Mouse (Mus musculus): ENCODE data around the gene Scn3a.

Gene Scn3a

DNA sequence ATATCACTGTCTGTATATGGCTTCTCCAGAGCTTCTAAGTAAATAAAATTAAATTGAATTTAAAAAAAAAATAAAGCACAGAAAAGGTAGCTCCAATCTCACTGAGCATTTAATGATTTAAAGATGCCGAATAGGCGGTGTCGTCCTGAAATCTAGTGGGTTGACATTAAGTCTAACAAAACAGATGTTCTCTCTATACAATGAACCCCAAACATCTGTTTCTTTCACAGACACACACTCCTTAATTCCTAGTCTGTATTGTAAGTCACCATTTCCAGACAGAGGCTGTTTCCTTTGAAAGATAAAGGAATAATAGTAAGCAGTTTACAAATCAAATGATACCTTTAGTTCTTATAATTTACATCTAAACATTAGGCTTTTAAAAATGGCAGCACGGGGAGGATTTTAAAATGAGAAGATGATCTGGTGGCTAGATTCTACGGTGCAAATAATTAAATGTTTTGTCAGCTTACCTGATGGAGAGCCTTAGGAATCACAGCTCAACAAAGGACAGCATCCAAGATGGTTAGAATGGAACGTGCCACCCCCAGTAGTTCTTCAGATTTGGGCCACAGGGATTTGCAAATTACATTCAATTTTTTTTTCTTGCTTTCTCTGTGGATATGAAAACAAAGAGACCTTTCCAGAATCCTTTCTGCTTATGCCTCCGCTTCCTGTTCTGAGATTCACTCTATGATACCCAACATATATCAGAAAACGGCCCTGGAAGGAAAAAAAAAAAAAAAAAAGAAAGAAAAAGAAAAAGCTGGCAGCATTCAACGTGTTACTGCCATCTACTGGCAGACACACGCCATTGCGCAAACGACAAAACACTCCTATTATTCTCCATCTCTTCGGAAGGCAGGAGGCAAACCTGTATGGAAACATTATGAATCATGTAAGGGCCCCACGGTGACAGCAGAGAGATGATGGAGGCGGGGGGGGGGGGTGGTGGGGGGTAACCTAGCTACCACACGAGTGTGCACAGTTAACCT is at the start of gene Scn3a:
TSS of gene Scn3a (minus strand) at position 835 of the 995 bp plus-strand sequence.
- DNase-seq = peak; percentile 76 to 81

DNA sequence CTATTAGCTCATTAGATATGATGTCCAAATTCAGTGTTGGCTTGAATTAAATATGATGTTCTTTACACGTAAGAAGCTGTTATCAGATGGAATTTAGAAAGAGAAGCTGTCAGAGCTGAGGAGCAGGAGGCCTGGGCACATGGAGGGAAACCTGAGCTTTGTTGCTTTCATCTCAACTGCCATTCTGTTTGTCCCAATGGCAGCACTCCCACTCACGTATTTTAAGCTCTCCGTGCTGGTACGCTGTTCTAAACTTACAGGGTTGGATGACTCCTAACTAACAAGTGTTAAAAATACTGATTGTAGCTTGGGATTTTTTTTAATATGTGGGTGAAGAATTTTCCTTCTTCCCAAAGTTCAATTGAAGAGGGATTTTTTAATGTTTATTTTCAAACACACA is 44.5 kb upstream of the Scn3a start:
- DNase-seq = no peak

GRCm38 (mm10) chr2:65607813-65608212 is 40.4 kb upstream of the Scn3a start:
- DNase-seq = no peak

GRCm38 (mm10) chr2:65587679-65588078 is 20.3 kb upstream of the Scn3a start:
- no peak for DNase-seq

DNA sequence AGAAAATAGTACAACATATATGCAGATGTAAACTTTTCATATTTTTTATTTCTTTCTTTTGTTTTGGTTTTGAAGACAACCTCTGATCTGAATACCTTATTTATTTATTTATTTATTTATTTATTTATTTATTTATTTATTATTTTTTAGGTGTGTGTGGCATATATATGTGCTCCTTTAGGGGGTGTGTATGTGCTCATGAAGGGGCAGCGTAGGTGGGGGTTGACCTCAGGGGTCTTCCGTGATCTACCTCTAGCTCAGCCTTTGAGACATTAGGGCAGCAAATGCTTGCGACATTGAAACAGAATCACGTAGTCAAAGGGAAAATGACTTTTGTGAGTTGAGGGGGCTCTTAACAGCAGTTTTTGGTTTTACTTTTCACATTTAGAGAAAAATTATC is 498 bp upstream of the Scn3a start:
- DNase-seq = no peak

GRCm38 (mm10) chr2:65563898-65564297 is 3.5 kb downstream of the Scn3a start:
- DNase-seq = peak; percentile 78 to 84

DNA sequence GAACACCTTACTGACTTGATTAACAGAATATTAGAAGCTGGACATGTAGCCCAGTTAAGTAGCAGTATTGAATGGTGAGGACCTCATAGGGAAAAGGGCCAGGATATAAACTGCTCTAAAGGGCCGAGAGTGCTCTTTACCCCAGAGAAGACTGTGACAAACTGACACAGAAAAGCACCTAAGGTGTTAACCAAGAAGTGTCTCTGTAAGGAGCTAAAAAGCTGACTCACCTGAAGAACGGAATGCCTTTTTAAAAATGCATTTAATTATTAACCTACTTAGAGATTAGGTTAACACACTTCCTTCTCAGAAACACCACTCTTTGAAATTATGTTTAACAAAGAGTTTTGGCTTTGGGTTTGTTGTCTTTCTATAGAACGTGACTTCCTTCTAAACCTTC is 9.7 kb downstream of the Scn3a start:
- DNase-seq = no peak

DNA sequence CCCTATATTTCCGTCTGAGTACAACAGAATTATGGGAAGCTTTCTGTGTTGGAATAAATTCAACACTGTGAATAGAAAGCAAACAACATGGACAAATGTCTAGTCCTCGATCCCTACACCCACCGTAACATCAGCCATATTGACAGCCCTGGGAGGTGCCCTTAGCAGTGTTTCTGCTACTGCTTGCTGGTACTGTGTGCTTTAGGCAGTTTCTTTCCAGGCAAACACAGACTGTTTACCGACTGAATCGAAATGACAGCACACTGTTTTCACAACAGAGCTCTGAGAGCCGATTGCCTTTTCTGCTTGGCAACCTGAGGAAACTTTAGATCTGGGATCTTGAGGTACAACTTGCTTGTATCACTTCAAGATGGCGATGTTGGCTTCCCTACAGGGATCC is 12.8 kb downstream of the Scn3a start:
- no peak for DNase-seq

DNA sequence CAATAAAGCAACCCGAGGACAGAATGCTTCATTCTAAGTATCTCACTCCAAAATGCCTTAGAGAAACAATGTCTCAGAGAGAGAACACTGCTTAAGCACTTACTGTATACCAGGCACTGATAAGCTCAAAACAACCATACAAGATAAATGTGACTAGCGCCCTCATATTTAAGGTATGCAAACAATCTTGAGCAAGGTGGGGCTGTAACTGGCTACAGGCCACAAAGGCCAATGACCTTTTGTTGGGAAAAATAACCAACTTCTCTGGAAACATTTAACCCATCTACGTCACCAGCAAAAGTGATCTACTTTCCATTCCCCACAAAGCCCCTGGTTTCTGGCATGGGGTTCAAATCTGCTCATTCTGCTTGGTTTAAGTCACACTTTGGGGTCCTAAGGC is 14.0 kb downstream of the Scn3a start:
- no peak for DNase-seq

- no peak for DNase-seq
Observed at GRCm38 (mm10) chr2:65552727-65553126, 14.7 kb downstream of the Scn3a start.

- DNase-seq = no peak
Observed at GRCm38 (mm10) chr2:65552222-65552621, 15.2 kb downstream of the Scn3a start.

GRCm38 (mm10) chr2:65551736-65552135 is 15.7 kb downstream of the Scn3a start:
- peak in 1 of 2 experiments; percentile 13 for DNase-seq

- DNase-seq = no peak
Observed at GRCm38 (mm10) chr2:65550564-65550963, 16.9 kb downstream of the Scn3a start.

DNA sequence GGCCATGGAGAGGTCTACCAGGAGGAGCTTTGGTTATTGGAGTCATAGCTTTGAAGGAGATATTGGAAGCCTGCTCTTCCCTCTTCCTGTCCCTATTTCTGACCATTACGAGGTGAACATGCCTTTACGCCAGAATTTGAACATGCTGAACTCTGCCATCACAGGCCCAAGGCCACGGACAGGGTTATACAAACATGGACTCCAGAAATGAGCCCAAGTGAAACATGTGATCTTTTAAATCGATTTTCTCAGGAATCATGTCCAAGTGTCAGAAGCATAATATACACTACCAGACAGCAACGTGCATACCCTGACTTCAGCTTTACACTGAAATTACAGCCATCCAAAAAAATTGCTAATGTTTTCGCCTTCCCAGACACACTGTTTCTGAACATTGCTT is 18.8 kb downstream of the Scn3a start:
- DNase-seq = no peak

GRCm38 (mm10) chr2:65547341-65547740 is 20.1 kb downstream of the Scn3a start:
- peak; percentile 65 to 78 for DNase-seq

- no peak for DNase-seq
Observed at GRCm38 (mm10) chr2:65542906-65543592, 24.4 kb downstream of the Scn3a start.

GRCm38 (mm10) chr2:65541781-65542180 is 25.6 kb downstream of the Scn3a start:
- no peak for DNase-seq

- no peak for DNase-seq
Observed at GRCm38 (mm10) chr2:65538436-65538835, 29.0 kb downstream of the Scn3a start.

DNA sequence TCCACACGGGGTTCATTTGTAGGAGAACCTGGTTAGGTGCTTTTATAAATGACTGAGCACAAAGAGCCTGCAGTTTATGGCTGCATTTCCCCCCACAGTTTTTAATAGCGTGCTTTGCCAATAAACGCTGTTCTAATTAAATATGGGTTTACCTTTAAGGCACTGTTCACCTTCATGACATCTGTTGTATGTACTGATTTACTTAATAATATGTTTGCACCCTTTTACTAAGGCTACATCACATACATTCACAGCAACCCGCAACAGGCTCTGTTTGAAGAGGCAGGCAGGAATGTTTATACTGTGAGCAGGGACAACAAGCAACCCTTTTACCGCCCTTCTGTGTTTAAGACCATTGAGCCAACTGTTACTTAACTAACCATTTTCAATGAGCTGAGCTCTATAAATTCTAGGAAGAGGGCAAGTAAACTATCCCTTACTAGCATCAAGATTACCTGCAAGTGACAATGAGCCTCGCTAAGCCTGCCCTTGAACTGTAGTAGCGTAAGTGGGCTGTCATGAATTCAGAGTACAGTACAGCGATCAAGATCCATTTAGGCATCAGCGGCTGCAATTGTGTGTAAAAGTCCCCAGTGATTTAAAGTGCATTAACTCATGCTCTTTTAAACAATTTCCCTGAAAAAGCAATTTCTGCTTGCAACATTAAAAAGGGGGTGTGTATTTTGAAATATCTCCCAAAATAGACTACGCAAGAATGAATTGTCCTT is 35.1 kb downstream of the Scn3a start:
- DNase-seq = no peak

DNA sequence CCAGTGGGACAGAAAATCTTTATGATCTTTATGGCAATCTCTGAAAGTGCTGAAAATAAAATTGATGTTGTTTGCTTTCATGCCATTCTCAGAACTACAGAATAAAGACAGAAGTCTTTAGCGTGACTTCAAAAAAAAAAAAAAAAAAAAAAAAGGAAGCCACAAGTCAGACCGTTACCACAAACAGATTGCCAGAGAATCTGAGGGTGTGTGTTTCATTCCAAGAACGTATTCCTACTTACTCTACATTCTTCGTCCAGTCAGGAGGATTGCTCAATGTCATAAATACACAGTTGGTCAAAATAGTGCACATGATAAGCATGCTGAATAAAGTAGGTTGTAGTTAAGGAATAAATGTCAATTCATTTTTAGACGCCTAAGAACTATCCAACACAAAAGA is 38.3 kb downstream of the Scn3a start:
- DNase-seq = no peak

GRCm38 (mm10) chr2:65516703-65517102 is 50.7 kb downstream of the Scn3a start:
- DNase-seq = no peak

DNA sequence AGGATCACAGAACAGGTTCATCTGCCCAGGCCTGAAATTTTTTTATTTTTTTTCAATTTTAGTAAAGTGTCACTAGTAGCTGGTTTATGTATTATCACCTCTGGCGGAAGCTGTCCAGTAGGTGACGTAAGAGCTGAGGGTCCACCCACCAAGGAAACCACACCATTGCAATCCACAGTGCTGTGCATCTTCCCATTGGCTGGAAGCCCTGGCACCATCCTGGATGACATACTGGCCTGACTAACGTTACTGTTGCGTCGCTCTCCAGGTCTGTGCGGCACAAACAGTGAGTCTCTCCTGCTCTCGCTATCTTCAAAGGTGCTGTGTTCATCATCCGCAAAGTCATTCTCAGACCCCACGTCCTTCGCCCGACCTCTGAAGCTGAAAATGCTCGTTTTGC is 59.2 kb downstream of the Scn3a start:
- peak; percentile 6 to 9 for DNase-seq

DNA sequence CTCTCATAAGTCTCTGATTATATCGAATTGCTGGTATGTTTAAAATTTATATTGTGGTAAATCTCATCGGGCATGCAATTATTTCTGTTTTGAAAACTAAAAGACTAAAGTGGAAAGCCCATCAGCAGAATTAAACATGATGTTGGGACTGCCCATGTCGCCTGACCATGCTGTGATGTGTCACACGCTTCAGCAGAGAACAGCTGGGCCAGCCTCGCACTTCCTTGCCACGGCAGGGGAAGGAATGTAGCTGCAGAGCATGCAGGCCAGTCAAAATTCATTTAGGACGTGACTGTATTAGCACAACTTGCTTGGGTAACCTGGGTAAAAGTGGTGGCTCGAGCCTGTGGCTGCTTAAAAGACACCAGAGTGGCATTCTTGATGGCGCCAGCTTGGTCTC is 77.0 kb downstream of the Scn3a start:
- DNase-seq = peak in 1 of 2 experiments; percentile 5

All from cerebellum, postnatal 10 days (tissue).